25 mouse cellular contexts compared by ENCODE assay signal in the genomic region with DNA sequence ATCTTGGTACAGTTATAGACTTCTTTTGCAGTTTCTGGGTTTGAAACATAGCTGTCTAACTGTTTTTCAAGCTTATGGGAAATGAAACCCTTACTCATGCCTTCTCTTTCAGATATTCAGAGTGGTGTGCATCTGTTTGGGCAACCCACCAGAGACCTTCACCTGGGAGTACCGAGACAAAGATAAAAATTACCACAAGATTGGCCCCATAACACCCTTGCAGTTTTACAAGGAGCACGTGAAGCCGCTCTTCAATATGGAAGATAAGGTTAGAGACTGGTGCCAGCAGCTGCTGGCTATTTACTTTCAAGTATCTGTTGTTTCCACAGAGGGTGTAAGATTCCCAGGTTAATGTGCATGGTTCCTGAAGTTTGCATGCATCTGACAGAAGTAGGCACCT. TPM values are rescaled to one million over a fixed set of nuclear protein-coding genes. Genes with fewer than 3 reads are reported as not detected.
A peak's percentile ranks its signal among the peaks of the same experiment; 100 is the strongest.
DNase-seq lines count a peak whose midpoint lies in the region; ATAC-seq and TF ChIP-seq lines count a peak whose summit lies in the region.
"Had no signal": no experiment of that assay in that cellular context is flagged by ENCODE, and none has a peak within 500 bp of the region (broad histone marks: within the 10 kb centered on the region; RNA-seq: fewer than 3 reads in every experiment).

No protein-coding gene starts in this region.

- intact Hi-C loops in heart, postnatal 36 days (cut with DNase I), result no loop called here

- peaks cover 43% of the 10 kb centered on the region for H3K36me3 ChIP-seq in liver, embryonic 11.5 days (ENCODE audit: control insufficient read depth, insufficient read depth, low read length)
- peaks cover 61% of the 10 kb centered on the region for H3K36me3 ChIP-seq in liver, postnatal 0 days (replicated peaks; ENCODE audit: insufficient read depth, low read length)

- H3K27me3 ChIP-seq in liver, embryonic 11.5 days (replicated peaks; ENCODE audit: control insufficient read depth, insufficient read depth, low read length), result no peaks in the 10 kb centered on the region
- no peaks in the 10 kb centered on the region for H3K27me3 ChIP-seq in liver, postnatal 0 days (ENCODE audit: insufficient read depth, low read length)
- H3K27me3 ChIP-seq: embryonic facial prominence, embryonic 13.5 days; embryonic facial prominence, embryonic 15.5 days; forebrain, embryonic 12.5 days; Patski had no signal

- H3K9me3 ChIP-seq in liver, embryonic 11.5 days (ENCODE audit: control insufficient read depth, low read length), result no peaks in the 10 kb centered on the region
- no peaks in the 10 kb centered on the region for H3K9me3 ChIP-seq in liver, postnatal 0 days (ENCODE audit: low read length)
- H3K9me3 ChIP-seq: embryonic facial prominence, embryonic 13.5 days; embryonic facial prominence, embryonic 15.5 days; forebrain, embryonic 10.5 days; forebrain, embryonic 12.5 days had no signal

- no peak overlapping the region for H3K4me3 ChIP-seq in liver, embryonic 11.5 days (ENCODE audit: low read depth, low read length)
- no peak overlapping the region for H3K4me3 ChIP-seq in liver, postnatal 0 days (ENCODE audit: low read depth, low read length)
- H3K4me3 ChIP-seq: embryonic facial prominence, embryonic 13.5 days; embryonic facial prominence, embryonic 15.5 days; erythroblast, embryonic 14.5 days; forebrain, embryonic 10.5 days; forebrain, embryonic 12.5 days had no signal

- 88% methylated on average over 3 of the region's 3 CpGs for WGBS in liver, embryonic 11.5 days
- 86% methylated on average over 3 of the region's 3 CpGs for WGBS in liver, postnatal 0 days (ENCODE audit: insufficient replicate concordance)

- TF ChIP-seq EP300 in liver, postnatal 0 days (IDR thresholded peaks at IDR 0.05; ENCODE audit: low read depth), result no peak

- H3K4me2 ChIP-seq in liver, embryonic 11.5 days, result no peak overlapping the region
- H3K4me2 ChIP-seq in liver, postnatal 0 days (ENCODE audit: low read depth, low read length), result no peak overlapping the region
- H3K4me2 ChIP-seq: embryonic facial prominence, embryonic 13.5 days; embryonic facial prominence, embryonic 15.5 days; forebrain, embryonic 12.5 days had no signal

- no peaks in the 10 kb centered on the region for H3K4me1 ChIP-seq in liver, embryonic 11.5 days (replicated peaks; ENCODE audit: control insufficient read depth, insufficient read depth, low read length)
- no peaks in the 10 kb centered on the region for H3K4me1 ChIP-seq in liver, postnatal 0 days (ENCODE audit: insufficient read depth)
- H3K4me1 ChIP-seq: embryonic facial prominence, embryonic 13.5 days; embryonic facial prominence, embryonic 15.5 days; forebrain, embryonic 10.5 days; forebrain, embryonic 12.5 days had no signal

- no peak for TF ChIP-seq CTCF in liver, postnatal 0 days (IDR thresholded peaks at IDR 0.05; ENCODE audit: low read depth)

- H3K9ac ChIP-seq in liver, embryonic 11.5 days (ENCODE audit: low read depth, low read length), result no peak overlapping the region
- H3K9ac ChIP-seq in liver, postnatal 0 days (replicated peaks), result no peak overlapping the region
- H3K9ac ChIP-seq: embryonic facial prominence, embryonic 13.5 days; embryonic facial prominence, embryonic 15.5 days; forebrain, embryonic 12.5 days had no signal

- ATAC-seq in liver, embryonic 11.5 days (replicated peaks; ENCODE audit: low FRiP score), result no peak
- no peak for ATAC-seq in liver, postnatal 0 days
- ATAC-seq in megakaryocyte progenitor cell, adult 5-6 weeks (replicated peaks; ENCODE audit: poor library complexity), result peak; percentile 31; the same call in 1 of the 2 replicates
- ATAC-seq: activated CD4-positive, CD25-positive, alpha-beta regulatory T cell, adult 4 months; CD4-positive, CD25-positive, alpha-beta regulatory T cell, adult 4 months; forebrain, embryonic 14.5 days; forebrain, embryonic 16.5 days; Patski had no signal

- peak; percentile 23 for DNase-seq in liver, embryonic 11.5 days (ENCODE audit: low spot score)
- DNase-seq in liver, postnatal 0 days, result no peak
- DNase-seq in cerebellum, postnatal 25 days, result no peak
- no peak for DNase-seq in heart, postnatal 36 days
- DNase-seq: adrenal gland, adult 8-10 months; adrenal gland, postnatal 14 days; adrenal gland, postnatal 36 days; B cell, adult 2 months; cerebellum, adult 11-12 months; cerebellum, adult 2 months; cerebellum, adult 9-10 months; cerebellum, postnatal 10 days; cerebellum, postnatal 36 days; embryo, embryonic 11 days had no signal

- no peak overlapping the region for H3K27ac ChIP-seq in liver, embryonic 11.5 days (ENCODE audit: low read depth, low read length)
- H3K27ac ChIP-seq in liver, postnatal 0 days (ENCODE audit: low read depth), result no peak overlapping the region
- H3K27ac ChIP-seq: embryonic facial prominence, embryonic 13.5 days; embryonic facial prominence, embryonic 15.5 days; forebrain, embryonic 10.5 days; forebrain, embryonic 12.5 days had no signal

RNA-seq across cellular contexts. Expression of gene Slc6a4, which starts 32.7 kb away (rescaled TPM):
- polyA plus RNA-seq in liver, embryonic 11.5 days (2014; fragmentation: Nextera tagmentation; extraction: Ambion mirVana), result 1.9 TPM in 2 replicates
- 1.3 and 2.0 TPM in 2 replicates for polyA plus RNA-seq in liver, postnatal 0 days (2015; fragmentation: Nextera tagmentation; extraction: Ambion mirVana)
- total RNA-seq in megakaryocyte progenitor cell, adult 5-6 weeks (2015), result not detected in 2 replicates
- total RNA-seq in megakaryocyte progenitor cell, adult 5-6 weeks (2017), result not detected in 2 replicates
- total RNA-seq in heart, postnatal 36 days (2021), result under 1 TPM; 0.51 to 0.58 TPM
- polyA plus RNA-seq: activated CD4-positive, CD25-positive, alpha-beta regulatory T cell, adult 4 months; erythroblast, embryonic 14.5 days had no signal

RNA-seq across cellular contexts. Expression of gene Blmh, which starts 41.1 kb away (rescaled TPM):
- 107 and 116 TPM in 2 replicates for polyA plus RNA-seq in liver, embryonic 11.5 days (2014; fragmentation: Nextera tagmentation; extraction: Ambion mirVana)
- 34.2 and 34.6 TPM in 2 replicates for polyA plus RNA-seq in liver, postnatal 0 days (2015; fragmentation: Nextera tagmentation; extraction: Ambion mirVana)
- total RNA-seq in megakaryocyte progenitor cell, adult 5-6 weeks (2015), result 63.5 and 71.3 TPM in 2 replicates
- 196 and 216 TPM in 2 replicates for total RNA-seq in megakaryocyte progenitor cell, adult 5-6 weeks (2017)
- total RNA-seq in heart, postnatal 36 days (2021), result 10 to 100 TPM; 34.1 to 40.7 TPM
